Mouse (Mus musculus): ENCODE measurements around the gene Bub1. TPM values are rescaled to one million over a fixed set of nuclear protein-coding genes. Genes with fewer than 3 reads are reported as not detected.
A peak's percentile ranks its signal among the peaks of the same experiment; 100 is the strongest.

The Bub1 gene
- polyA plus RNA-seq, 1 experiment from 2014 or later = 126 TPM

DNA sequence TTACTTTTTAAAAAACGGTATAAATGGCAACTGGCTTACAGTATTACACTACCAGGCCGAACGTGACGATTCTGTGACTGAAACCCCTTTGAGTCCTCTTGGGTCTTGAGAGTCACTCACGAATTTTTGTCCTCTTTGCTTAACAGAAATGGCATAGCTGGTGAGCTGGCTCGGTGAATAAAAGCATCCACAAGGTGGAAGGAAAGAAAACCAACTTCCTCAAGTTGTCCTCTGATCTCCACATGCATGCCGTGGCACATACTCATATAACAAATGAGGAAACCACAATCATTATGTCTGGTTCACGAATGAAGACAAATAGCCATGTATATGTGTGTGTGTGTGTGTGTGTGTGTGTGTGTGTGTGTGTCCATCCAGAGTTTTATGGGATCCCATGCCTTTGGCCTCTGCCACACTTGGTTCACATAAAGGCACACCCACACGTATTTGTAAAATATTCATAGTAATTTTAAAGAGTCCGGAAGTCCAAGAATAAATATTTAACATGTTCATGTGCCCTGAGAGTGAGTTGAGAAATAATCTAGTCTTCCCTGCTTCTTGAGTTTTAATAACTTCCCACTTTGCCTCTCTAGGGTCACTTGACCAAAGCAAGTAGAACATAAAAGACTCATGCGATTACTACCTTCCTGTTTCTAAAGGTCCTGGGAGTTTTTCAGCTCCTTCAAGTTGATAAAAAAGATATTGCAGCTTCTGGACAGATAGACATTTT is 603 bp upstream of the Bub1 start:
- Histone ChIP-seq H3K27me3 (ENCODE audit: low read depth, poor library complexity, severe bottlenecking) (peaks cover 12% of the 10 kb centered on the region; the same call in 1 of the 2 replicates), H3K36me3 (peaks cover 26% of the 10 kb centered on the region), H3K4me3 (peak overlapping the region; percentile 76), H3K4me1 (peaks cover 12% of the 10 kb centered on the region), H3K27ac (peak overlapping the region; percentile 85; the same call in 1 of the 2 replicates), H3K9me3 (replicated peaks) (no peaks in the 10 kb centered on the region)
- peak; percentile 39 for DNase-seq (ENCODE audit: low spot score)
- 48% methylated on average over 11 of the region's 11 CpGs for WGBS

- H3K27ac ChIP-seq = peak within 1 kb of the TSS; percentile 92
- WGBS = 3% methylated on average over 37 of the region's 37 CpGs
- peaks cover 33% of the 10 kb centered on the region for H3K4me1 ChIP-seq
- peak within 1 kb of the TSS; percentile 75 for H3K4me3 ChIP-seq
- no peaks in the 10 kb centered on the region for H3K9me3 ChIP-seq (replicated peaks)
- H3K36me3 ChIP-seq = no peaks in the 10 kb centered on the region
- DNase-seq (ENCODE audit: low spot score) = peak; percentile 87
- H3K27me3 ChIP-seq (ENCODE audit: low read depth, poor library complexity, severe bottlenecking) = no peaks in the 10 kb centered on the region
Measured at GRCm38 (mm10) chr2:127791919-127792603, 39.6 kb downstream of the Bub1 start, which contains the start of gene Mtln. Gene Mtln (minus strand): TSS chr2:127792488.

DNA sequence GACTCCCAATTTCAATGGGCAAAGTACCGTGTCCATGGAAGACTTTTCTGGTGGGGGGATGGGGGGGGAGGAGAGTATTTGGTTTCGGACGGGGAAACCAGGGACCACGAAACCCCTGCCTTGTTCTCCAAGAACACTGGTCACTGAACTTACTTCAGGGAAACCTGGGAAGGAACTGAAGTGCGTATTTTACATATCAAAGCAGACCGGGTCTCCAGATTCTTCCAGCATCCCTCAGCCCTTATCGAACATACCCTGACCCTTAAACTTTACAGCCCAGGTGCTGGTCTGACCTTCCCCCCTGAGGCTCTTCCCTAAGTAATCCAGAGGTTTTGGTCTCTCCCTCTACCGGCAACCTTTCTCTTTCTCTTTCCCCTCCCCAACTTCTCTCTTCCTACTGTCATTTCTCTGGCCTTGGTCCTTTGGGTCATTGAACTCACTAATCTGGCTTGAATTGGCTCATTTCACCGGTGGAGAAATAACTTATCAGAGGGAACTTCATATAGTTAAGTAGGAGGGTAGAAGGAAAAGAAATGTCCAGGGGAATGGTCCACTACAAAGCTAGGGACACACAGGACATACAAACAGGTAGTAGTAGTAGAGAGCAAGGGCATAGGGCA is 41.9 kb downstream of the Bub1 start:
- H3K9me3 ChIP-seq (replicated peaks) = no peaks in the 10 kb centered on the region
- H3K4me3 ChIP-seq = peak overlapping the region; percentile 80
- whole genome bisulfite sequencing = 28% methylated on average over 9 of the region's 9 CpGs
- peaks cover 33% of the 10 kb centered on the region for H3K4me1 ChIP-seq
- H3K36me3 ChIP-seq = no peaks in the 10 kb centered on the region
- peak overlapping the region; percentile 90; the same call in 1 of the 2 replicates for H3K27ac ChIP-seq
- no peaks in the 10 kb centered on the region for H3K27me3 ChIP-seq (ENCODE audit: low read depth, poor library complexity, severe bottlenecking)
- DNase-seq (ENCODE audit: low spot score) = no peak

DNA sequence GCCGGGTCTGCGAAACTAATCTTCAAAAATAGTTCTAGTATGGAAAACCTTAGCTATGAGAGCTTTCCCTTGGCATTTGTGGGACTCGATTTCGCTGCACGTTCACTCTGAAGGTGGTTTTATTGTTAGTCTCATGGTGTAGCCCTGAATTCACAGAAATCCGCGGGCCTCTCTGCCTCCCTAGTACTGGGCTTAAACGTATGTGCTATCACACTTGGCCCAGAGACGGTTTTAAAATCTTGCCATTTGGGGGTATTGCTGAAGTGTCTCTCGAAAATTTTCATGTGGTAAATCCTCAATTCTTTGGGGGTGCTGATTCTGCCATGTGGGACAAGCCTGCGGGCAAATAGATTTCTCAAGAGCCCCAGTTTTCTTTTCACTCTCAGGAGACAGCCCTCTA is 42.5 kb downstream of the Bub1 start:
- WGBS = 7% methylated on average over 11 of the region's 11 CpGs
- H3K4me3 ChIP-seq = peak overlapping the region; percentile 80
- DNase-seq (ENCODE audit: low spot score) = no peak
- H3K4me1 ChIP-seq = peaks cover 33% of the 10 kb centered on the region
- no peaks in the 10 kb centered on the region for H3K27me3 ChIP-seq (ENCODE audit: low read depth, poor library complexity, severe bottlenecking)
- H3K27ac ChIP-seq = peak overlapping the region; percentile 90
- no peaks in the 10 kb centered on the region for H3K36me3 ChIP-seq
- H3K9me3 ChIP-seq (replicated peaks) = no peaks in the 10 kb centered on the region

GRCm38 (mm10) chr2:127788440-127789116 is 43.1 kb downstream of the Bub1 start, which contains the start of gene Nphp1:
Gene Nphp1 (minus strand): TSS chr2:127788897.
- peak; percentile 90 for DNase-seq (ENCODE audit: low spot score)
- Histone ChIP-seq H3K27me3 (ENCODE audit: low read depth, poor library complexity, severe bottlenecking) (no peaks in the 10 kb centered on the region), H3K36me3 (no peaks in the 10 kb centered on the region), H3K4me1 (peaks cover 33% of the 10 kb centered on the region), H3K9me3 (replicated peaks) (no peaks in the 10 kb centered on the region), H3K27ac (peak within 1 kb of the TSS; percentile 90), H3K4me3 (peak within 1 kb of the TSS; percentile 80)
- WGBS = under 1% methylated on average over 40 of the region's 40 CpGs

GRCm38 (mm10) chr2:127787226-127787625 is 44.4 kb downstream of the Bub1 start:
- no peaks in the 10 kb centered on the region for H3K9me3 ChIP-seq (replicated peaks)

DNA sequence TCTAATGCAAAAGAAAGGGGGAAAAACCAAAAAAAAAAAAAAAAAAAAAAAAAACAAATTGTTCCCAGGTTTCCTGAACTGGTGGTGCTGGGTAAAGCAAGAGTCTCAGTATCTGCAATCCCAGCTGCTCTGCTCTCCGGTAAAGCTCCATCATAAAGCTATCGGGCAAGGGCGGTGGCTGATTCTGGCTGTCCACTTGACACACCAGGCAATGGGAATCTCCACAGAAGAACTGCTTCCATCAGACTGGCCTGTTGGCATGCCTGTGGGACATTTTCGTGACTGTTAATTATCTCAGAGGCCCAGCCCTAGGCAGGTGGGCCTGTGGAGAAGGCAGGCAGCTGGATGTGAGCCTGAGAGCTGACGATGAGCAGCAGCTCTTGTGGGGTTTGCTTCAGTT is 53.2 kb downstream of the Bub1 start:
- Histone ChIP-seq H3K4me1 (no peaks in the 10 kb centered on the region), H3K36me3 (peaks cover 38% of the 10 kb centered on the region), H3K27me3 (ENCODE audit: low read depth, poor library complexity, severe bottlenecking) (no peaks in the 10 kb centered on the region), H3K9me3 (replicated peaks) (no peaks in the 10 kb centered on the region), H3K27ac (no peak overlapping the region), H3K4me3 (no peak overlapping the region)
- no peak for DNase-seq (ENCODE audit: low spot score)
- 88% methylated on average over 5 of the region's 5 CpGs for WGBS

More at GRCm38 (mm10) chr2:127787226-127787625, 44.4 kb downstream of the Bub1 start:
- no peak overlapping the region for H3K4me3 ChIP-seq
- 95% methylated on average over 5 of the region's 5 CpGs for WGBS
- no peak overlapping the region for H3K27ac ChIP-seq
- H3K36me3 ChIP-seq = no peaks in the 10 kb centered on the region
- no peak for DNase-seq (ENCODE audit: low spot score)
- H3K4me1 ChIP-seq = peaks cover 33% of the 10 kb centered on the region
- no peaks in the 10 kb centered on the region for H3K27me3 ChIP-seq (ENCODE audit: low read depth, poor library complexity, severe bottlenecking)

- peaks cover 63% of the 10 kb centered on the region for H3K36me3 ChIP-seq
- H3K4me1 ChIP-seq = no peaks in the 10 kb centered on the region
- DNase-seq (ENCODE audit: low spot score) = no peak
- 91% methylated on average over 3 of the region's 3 CpGs for WGBS
- no peak overlapping the region for H3K27ac ChIP-seq
- H3K9me3 ChIP-seq (replicated peaks) = no peaks in the 10 kb centered on the region
- H3K27me3 ChIP-seq (ENCODE audit: low read depth, poor library complexity, severe bottlenecking) = no peaks in the 10 kb centered on the region
- no peak overlapping the region for H3K4me3 ChIP-seq
Measured at GRCm38 (mm10) chr2:127775013-127775412, 56.7 kb downstream of the Bub1 start.

GRCm38 (mm10) chr2:127774578-127774941 is 57.1 kb downstream of the Bub1 start:
- 45% methylated on average over 1 of the region's 1 CpGs for WGBS
- peaks cover 68% of the 10 kb centered on the region for H3K36me3 ChIP-seq
- H3K27me3 ChIP-seq (ENCODE audit: low read depth, poor library complexity, severe bottlenecking) = no peaks in the 10 kb centered on the region
- no peak for DNase-seq (ENCODE audit: low spot score)
- no peak overlapping the region for H3K27ac ChIP-seq
- H3K4me1 ChIP-seq = no peaks in the 10 kb centered on the region
- no peak overlapping the region for H3K4me3 ChIP-seq
- H3K9me3 ChIP-seq (replicated peaks) = no peaks in the 10 kb centered on the region

DNA sequence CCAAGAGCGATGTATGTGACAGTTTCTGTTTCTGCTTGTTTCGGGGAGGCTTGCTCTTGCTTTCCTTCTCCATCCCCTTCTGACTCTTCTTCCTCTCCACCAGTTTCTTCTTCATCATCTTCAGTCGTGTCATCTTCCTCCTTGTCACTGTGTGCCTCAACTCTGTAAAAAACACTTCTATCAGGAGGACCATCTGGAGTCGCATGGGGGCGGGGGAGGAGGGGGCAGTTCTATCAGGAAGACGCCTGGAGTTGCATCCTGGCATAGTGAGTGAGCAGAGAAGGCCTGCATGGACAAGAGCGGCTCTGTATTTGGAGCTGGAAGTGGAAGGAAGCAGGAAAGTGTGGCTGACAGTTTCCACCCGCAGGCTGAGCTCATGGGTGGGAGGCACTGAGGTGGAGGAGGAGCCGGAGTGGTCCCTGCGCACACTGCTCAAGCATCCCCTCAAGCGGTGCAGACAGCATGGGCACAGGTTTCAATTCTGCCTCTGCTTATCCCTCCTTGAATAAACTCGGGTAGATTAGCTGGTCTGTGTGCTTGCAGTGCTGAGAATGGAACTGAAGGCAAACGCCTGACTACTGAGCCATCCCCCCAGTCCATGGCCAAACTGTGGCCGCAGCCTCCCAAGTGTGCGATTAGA is 57.6 kb downstream of the Bub1 start:
- Histone ChIP-seq H3K36me3 (peaks cover 69% of the 10 kb centered on the region), H3K27ac (no peak overlapping the region), H3K9me3 (replicated peaks) (no peaks in the 10 kb centered on the region), H3K4me1 (no peaks in the 10 kb centered on the region), H3K27me3 (ENCODE audit: low read depth, poor library complexity, severe bottlenecking) (no peaks in the 10 kb centered on the region), H3K4me3 (no peak overlapping the region)
- WGBS = 64% methylated on average over 15 of the region's 15 CpGs
- DNase-seq (ENCODE audit: low spot score) = no peak

- Histone ChIP-seq H3K27me3 (ENCODE audit: low read depth, poor library complexity, severe bottlenecking) (no peaks in the 10 kb centered on the region), H3K4me3 (no peak overlapping the region), H3K27ac (no peak overlapping the region), H3K36me3 (peaks cover 80% of the 10 kb centered on the region), H3K9me3 (replicated peaks) (no peaks in the 10 kb centered on the region), H3K4me1 (no peaks in the 10 kb centered on the region)
- WGBS = 94% methylated on average over 5 of the region's 5 CpGs
- DNase-seq (ENCODE audit: low spot score) = no peak
Measured at GRCm38 (mm10) chr2:127761587-127761986, 70.1 kb downstream of the Bub1 start.

DNA sequence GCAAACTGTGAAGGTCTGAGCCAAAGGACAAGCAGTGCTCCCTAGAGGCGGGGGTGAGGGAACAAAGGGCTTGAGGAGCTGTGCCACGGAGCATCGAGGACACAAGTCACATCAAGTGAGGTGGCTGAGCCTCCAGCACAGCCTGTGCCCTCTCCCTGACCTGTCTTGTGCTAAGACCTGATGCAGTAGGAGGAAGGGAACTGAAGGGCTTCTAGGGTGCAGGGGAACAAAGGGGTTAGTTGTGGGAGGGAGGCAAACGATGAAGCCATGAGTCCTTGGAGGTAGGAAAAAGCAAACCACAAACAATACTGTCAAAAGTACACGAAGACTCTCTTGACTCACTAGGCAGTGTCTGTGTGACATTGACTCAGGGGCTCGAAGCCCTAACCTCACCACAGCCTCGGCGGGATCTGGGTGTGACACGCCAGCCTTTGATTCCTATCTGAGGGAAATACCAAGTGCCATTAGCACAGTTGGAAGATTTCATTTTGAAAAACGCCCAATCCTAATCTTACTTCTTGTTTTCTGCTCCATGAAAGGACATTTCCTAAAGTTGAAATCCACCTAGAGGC is 71.2 kb downstream of the Bub1 start:
- Histone ChIP-seq H3K4me1 (no peaks in the 10 kb centered on the region), H3K27me3 (ENCODE audit: low read depth, poor library complexity, severe bottlenecking) (no peaks in the 10 kb centered on the region), H3K36me3 (peaks cover 78% of the 10 kb centered on the region), H3K27ac (peak overlapping the region; percentile 19; the same call in 1 of the 2 replicates), H3K4me3 (no peak overlapping the region), H3K9me3 (replicated peaks) (no peaks in the 10 kb centered on the region)
- WGBS = 79% methylated on average over 10 of the region's 10 CpGs
- no peak for DNase-seq (ENCODE audit: low spot score)
